Mouse (Mus musculus) heart, postnatal 0 days (tissue): ENCODE results near the gene Pax5.

Source experiments
- CTCF ChIP-seq: IDR thresholded peaks from 2 replicates; pipeline ENCODE4 v1.5.1; 2016; ENCODE audit warnings: antibody characterized with exemption, control low read depth, low read depth
- EP300 ChIP-seq: IDR thresholded peaks from 2 replicates; pipeline ENCODE4 v1.6.1; 2016; ENCODE audit warnings: antibody characterized with exemption, low read depth

DNA sequence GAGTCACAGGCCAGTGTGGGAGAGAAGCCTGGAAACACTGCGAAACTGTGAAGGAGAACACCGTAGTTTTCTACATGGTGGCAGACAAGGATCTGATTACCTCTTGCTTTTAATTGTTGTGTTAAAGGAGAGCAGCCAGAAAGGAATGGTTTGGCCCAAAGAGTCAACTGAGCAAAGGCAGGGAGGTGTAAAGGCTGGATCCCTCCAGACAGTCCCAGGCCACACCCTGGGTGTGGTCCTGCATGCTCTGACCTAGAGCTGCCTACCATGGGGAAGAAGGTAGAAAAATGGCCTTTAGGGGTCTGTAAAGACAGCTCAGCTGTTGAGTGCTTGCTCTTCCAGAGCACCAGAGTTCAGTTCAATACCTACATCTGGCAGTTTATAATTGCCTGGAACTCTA lies 166.4 kb downstream of the Pax5 start:
- no peak for TF ChIP-seq CTCF
- no peak for TF ChIP-seq EP300
